Mouse (Mus musculus) brown adipose tissue, adult 24 weeks (tissue): ENCODE measurements around the gene Serpinf1. TPM values are rescaled to one million over a fixed set of nuclear protein-coding genes. Genes with fewer than 3 reads are reported as not detected.

Experiments
- H3K27ac ChIP-seq: fragments of 200-500 bp; replicated peaks from 2 replicates; pipeline ENCODE4 v1.5.1; 2012; ENCODE audit warnings: low read depth, mild to moderate bottlenecking, low read length
- H3K4me1 ChIP-seq: fragments of 200-500 bp; 2 replicates; pipeline ENCODE4 v1.6.1; 2012; ENCODE audit warnings: low read length, mixed read lengths; ENCODE audit not compliant: control insufficient read depth, insufficient read depth, insufficient read length
- H3K4me3 ChIP-seq: fragments of 200-500 bp; 2 replicates; pipeline ENCODE4 v1.5.1; 2012; ENCODE audit warnings: low read depth, mild to moderate bottlenecking, low read length, moderate library complexity; ENCODE audit not compliant: insufficient read depth
- polyA plus RNA-seq: library from polyadenylated mRNA; stranded (reverse); fragments of >200 nt; gene quantifications from 2 replicates; pipeline ENCODE4 v1.2.4, GENCODE M21; 2012; ENCODE audit not compliant: missing spikeins, insufficient read depth, insufficient read length

Gene Serpinf1
- polyA plus RNA-seq, 1 experiment = 102 TPM

DNA sequence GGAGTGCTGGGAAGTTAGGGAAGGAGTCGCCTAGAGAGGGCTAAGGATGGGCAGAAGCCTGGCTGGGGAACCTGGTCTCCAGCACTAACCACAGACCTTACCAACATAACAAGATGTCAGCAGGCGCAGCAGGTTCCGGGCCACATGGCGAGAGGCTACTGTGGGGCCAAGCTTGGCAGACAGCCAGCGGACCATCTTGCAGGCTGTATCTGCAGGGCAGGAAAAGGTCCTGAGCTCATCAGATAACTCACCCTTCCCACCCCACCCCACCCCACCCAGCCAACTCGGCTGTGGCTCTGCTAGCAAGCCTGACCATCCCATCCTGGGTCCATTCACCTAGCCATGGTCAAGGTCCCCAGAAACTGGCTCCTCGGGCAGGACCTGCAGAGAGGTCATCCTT is 27.2 kb upstream of the Serpinf1 start:
- Histone ChIP-seq H3K4me1 (peaks cover 8% of the 10 kb centered on the region), H3K27ac (no peak overlapping the region), H3K4me3 (no peak overlapping the region)

DNA sequence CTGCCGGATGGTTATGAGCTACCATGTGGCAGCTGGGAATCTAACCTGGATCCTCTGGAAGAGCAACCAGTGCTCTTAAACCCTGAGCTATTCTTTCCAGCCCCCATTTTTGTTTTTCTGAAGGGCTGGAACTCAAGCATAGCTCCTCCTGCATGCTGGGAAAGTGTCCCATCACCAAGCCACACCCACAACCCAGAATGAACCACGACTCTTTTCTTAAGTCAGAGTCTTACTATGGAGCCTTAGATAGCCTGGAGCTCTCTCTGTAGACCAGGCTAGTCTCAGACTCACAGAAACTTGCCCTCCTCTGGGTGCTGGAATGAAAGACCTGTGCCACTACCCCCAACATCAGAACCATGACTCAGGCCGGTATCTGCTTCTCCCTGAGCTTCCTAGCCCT is 26.1 kb upstream of the Serpinf1 start:
- H3K27ac ChIP-seq = no peak overlapping the region
- peaks cover 3% of the 10 kb centered on the region; the same call in 1 of the 2 replicates for H3K4me1 ChIP-seq
- no peak overlapping the region for H3K4me3 ChIP-seq

DNA sequence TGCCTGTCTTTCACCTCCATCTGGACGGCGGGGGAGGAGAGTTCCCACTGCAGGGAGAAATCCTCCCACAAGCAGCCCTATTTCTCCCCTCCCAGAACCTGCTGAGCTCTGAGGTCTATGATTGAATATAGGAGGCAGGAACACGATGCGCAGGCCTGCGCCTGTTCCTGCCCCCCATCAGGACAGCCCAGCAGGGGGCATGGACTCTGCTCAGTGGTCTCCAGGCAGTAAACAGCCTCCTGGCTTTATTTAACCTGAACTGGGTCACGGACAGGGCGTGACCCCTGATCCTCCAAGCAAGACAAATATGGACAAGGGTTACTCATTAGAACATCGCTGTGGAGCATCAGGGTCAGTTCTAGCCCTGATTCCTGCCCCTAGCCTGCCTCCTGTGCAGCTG is 21.2 kb upstream of the Serpinf1 start:
- no peak overlapping the region for H3K4me3 ChIP-seq
- H3K27ac ChIP-seq = no peak overlapping the region
- H3K4me1 ChIP-seq = no peaks in the 10 kb centered on the region

DNA sequence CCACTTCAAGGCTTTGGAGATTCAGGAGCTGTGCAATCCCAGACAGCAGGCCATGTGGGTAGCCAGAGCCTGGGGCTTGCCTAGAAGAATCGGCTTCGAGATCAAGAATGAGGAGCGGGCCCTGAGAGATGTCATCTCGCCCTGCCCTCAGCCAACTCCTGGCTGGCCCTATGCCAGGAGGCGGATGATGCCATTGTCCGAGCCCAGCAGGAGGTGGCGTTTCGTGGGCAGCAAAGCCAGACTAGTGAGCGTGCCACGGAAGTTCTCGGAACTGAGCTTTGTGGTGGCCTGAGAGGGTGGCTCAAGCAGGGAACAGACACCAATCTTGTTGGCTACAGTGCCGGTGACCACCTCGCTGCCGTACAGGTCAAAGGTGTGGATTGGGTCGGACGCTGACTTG is 19.1 kb upstream of the Serpinf1 start:
- no peaks in the 10 kb centered on the region; the same call in 1 of the 2 replicates for H3K4me1 ChIP-seq
- no peak overlapping the region for H3K4me3 ChIP-seq
- H3K27ac ChIP-seq = no peak overlapping the region

DNA sequence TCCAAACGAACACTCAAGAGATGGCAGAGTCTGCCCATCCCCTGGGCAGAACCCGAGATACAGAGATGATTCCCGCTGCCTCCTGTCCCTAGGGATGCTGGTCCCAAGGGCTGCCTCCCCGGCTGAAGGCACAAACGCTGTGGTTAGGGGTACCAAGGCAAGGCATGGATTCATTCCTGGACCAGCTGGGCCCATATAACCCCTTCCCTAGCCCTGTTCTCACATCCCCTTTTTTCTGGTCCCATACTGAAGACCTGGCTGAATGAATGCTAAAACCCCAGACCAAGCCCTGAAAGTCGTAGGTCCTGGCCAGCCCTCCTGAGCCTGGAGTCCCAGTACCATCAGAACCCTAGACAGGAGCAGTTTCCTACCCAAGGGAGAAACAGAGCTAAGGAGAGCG is 18.5 kb upstream of the Serpinf1 start:
- H3K27ac ChIP-seq = no peak overlapping the region
- H3K4me1 ChIP-seq = no peaks in the 10 kb centered on the region; the same call in 1 of the 2 replicates

DNA sequence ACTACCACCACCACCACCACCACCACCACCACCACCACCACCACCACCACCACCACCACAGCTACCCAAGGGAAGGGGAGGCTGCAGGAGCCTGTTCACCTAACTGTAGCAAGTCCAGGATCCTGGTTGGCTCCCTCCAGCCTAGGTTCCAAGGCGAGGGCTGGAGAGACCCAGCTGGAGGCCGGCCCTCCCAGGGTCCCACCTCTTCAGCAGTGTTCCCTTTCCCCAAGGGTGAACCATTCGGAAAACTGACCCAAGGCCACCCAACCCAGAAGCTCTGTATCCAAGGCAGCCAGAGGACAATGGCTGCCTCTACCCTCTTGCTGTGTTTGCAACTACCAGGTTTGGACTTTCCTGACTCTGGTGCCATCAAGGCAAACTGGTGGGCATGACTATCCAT is 17.4 kb upstream of the Serpinf1 start:
- H3K4me1 ChIP-seq = no peaks in the 10 kb centered on the region; the same call in 1 of the 2 replicates

More for the DNA sequence above, 18.5 kb upstream of the Serpinf1 start:
- H3K4me3 ChIP-seq = no peak overlapping the region

DNA sequence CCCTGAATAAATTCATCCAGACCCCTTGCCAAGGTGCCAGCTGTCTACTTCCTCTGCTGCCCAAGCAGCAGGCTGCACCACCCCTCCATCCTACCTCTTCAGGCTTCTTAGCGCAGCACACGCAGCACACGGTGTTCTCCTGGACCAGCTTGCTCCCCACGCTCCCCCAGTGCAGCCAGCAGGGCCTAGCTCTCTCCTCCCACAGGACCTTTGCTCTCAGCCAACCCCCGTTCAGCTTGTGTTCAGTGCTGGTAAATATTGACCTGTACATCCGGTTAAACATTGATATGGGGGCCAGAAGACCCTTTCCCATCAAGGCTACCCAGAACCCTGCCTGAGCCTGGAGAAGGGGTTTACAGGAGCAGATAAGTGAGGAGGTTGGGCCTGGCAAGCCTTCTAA is 16.9 kb upstream of the Serpinf1 start, which contains the start of gene Serpinf2:
TSS of gene Serpinf2 (minus strand) at position 229 of the 400 bp plus-strand sequence.
- Histone ChIP-seq H3K4me1 (no peaks in the 10 kb centered on the region; the same call in 1 of the 2 replicates), H3K4me3 (no peak within 1 kb of the TSS), H3K27ac (no peak within 1 kb of the TSS)

More for the DNA sequence above, 17.4 kb upstream of the Serpinf1 start:
- no peak overlapping the region for H3K4me3 ChIP-seq
- no peak overlapping the region for H3K27ac ChIP-seq

DNA sequence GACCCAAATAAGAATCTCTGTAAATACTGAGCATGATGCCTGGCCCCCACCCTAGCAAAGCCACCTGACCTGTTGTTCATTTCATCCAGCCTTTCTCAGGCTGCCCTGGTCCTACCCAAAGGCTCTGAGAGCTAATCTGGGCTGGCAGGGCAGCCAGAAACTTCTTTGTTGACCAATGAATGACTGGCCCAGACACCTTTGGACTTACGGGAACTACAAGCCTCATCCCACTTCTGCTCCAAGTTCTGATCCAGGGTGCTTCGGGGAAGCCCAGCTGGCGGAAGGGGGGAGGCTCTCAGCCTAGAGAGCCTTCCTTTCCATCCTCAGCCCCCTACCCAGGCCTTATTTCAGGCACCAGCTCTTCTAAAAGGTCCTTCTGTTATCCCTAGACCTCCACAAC is 16.3 kb upstream of the Serpinf1 start:
- no peaks in the 10 kb centered on the region; the same call in 1 of the 2 replicates for H3K4me1 ChIP-seq
- H3K4me3 ChIP-seq = no peak overlapping the region
- H3K27ac ChIP-seq = no peak overlapping the region

DNA sequence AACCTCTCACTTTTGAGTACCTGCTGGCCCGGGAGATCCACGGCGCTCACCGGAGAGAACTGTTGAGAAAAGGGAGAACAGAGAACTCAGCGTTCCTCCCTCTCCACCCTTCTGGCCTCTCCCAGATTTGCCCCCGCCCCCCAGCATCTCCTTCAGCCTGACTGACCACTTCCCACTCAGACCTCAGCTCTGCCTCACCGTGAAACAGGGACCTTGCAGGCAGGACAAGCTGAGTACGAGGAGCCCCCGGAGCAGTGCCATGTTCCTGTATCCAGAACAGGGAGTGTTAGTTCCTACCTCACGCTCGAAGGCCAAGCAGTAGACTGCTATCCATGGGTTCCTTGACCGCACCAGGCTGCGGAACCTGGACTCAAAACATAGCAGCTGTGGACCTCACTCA is 15.7 kb upstream of the Serpinf1 start:
- Histone ChIP-seq H3K27ac (no peak overlapping the region), H3K4me3 (no peak overlapping the region), H3K4me1 (no peaks in the 10 kb centered on the region; the same call in 1 of the 2 replicates)

DNA sequence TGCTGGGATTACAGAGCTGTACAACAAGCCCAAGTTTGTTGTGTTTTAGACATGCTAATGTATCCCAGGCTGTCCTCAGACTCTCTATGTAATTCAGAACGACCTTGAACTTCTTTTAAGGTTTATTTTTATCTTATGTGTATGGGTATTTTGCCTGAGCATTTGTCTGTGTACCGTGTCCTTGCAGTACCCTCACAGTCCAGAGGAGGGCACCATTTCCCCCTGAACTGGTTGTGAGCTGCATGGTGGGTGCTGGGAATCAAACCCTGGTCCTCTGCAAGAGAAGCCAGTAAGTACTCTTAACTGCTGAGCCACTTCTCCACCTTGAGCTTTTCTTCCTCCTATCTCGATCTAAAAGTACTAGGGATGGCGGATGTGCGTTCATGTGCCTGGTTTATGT is 11.6 kb upstream of the Serpinf1 start:
- H3K27ac ChIP-seq = no peak overlapping the region
- H3K4me1 ChIP-seq = no peaks in the 10 kb centered on the region; the same call in 1 of the 2 replicates
- no peak overlapping the region for H3K4me3 ChIP-seq

DNA sequence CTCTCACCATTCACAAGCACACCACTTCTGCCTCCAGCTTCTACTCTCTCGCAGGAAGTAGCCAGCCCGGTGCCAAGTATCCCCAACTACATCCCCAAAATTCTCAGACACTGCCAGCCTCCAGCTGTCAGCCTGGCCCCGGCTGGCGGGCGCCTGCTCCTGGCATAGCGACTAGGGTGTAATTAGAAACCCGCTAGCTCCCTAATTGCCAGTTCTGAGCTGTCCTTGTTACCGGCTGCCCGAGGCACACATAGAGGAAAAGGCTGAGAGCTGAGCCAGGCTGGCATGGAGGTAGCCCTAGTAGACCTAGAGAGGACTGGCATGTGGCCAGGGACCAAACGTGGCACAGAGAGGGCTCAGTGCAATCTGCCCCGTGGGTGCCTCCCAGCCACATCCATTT is 8.8 kb upstream of the Serpinf1 start:
- Histone ChIP-seq H3K4me3 (no peak overlapping the region), H3K4me1 (no peaks in the 10 kb centered on the region), H3K27ac (no peak overlapping the region)

DNA sequence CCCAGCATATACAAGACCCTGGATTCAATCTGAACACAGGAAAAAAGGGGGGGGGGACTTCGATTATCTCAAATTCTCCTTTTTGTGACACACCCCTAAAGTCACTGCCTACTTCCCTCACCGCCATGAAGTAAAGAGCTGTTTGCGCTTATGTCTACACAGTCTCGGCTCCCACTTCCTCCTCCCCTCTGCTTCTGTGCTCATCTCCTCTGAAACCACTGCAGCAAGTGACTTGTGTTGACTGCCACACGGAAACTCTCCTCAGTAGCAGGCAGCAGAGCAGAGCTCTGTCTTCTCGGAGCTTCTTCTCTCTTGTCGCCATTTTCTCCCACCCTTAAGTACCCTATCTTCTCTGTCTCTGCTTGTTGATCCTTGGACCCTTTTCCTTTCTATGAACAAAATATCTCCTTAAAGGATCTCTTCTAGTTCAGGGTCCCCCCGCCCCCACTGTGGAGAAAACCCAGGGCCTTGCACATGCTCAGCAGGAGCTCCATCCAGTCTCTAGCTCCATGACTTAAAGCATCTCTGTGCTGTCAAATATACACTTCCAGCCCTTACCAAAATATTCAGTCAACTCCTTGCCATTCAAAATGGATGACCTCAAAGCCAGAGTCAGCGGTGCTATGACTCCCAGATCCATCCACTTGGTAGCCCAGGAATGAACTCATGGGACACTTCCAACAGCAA is 6.7 kb upstream of the Serpinf1 start:
- peak overlapping the region; percentile 40; the same call in 1 of the 2 replicates for H3K27ac ChIP-seq

DNA sequence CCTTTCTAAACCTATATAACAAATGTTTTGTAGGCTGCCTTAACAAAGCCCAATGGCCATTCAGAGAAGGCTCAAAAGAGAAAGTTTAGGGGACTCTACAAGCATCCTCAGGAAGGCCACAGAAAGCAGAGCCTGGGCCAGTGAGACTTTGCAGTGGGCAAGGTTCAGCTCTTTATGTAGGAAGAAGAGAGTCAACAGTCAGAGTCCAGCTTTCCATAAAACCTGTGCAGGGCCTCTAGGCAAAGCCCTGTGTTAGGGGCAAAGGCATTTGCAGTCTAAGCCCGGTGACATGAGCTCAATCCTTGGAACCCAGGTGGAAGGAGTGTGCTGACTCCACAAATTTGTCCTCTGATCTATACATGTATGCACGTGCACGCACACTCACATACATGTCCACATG is 2.0 kb upstream of the Serpinf1 start:
- H3K4me1 ChIP-seq = no peaks in the 10 kb centered on the region
- H3K27ac ChIP-seq = no peak overlapping the region
- no peak overlapping the region for H3K4me3 ChIP-seq

More for the DNA sequence above, 6.7 kb upstream of the Serpinf1 start:
- no peaks in the 10 kb centered on the region for H3K4me1 ChIP-seq
- H3K4me3 ChIP-seq = no peak overlapping the region

DNA sequence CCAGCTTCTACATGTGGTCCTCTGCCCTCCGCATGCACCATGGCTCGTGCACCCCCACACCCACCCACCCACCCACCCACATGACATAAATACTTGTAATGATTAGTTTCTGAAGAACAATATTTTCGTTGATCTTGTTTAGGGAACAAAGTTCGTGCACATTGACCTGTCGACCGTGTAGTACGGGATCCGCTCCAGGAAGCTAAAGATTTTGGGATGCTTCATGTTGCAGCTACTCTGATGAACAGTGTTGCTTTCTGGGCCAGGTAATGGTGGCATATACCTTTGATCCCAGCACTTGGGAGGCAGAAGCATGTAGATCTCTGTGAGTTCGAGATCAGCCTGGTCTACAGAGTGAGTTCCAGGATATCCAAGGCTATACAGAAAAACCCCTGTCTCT is 1.5 kb upstream of the Serpinf1 start:
- Histone ChIP-seq H3K27ac (no peak overlapping the region), H3K4me1 (no peaks in the 10 kb centered on the region), H3K4me3 (no peak overlapping the region)

DNA sequence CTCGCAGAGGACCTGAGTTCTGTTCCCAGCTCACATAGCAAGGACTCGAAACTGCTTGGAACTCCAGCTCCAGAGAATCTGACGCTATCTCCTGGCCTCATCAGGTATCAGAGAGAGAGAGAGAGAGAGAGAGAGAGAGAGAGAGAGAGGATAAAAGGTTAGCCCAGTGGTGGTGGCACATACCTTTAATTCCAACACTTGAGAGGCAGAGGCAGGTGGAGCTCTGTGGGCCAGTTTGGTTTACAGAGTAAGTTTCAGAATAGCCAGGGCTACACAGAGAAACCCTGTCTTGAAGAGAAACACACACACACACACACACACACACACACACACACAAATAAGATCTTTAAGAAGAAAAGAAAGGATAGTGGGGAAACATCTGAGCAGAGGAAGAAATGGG is 590 bp upstream of the Serpinf1 start:
- H3K27ac ChIP-seq = no peak overlapping the region
- no peaks in the 10 kb centered on the region for H3K4me1 ChIP-seq
- no peak overlapping the region for H3K4me3 ChIP-seq

DNA sequence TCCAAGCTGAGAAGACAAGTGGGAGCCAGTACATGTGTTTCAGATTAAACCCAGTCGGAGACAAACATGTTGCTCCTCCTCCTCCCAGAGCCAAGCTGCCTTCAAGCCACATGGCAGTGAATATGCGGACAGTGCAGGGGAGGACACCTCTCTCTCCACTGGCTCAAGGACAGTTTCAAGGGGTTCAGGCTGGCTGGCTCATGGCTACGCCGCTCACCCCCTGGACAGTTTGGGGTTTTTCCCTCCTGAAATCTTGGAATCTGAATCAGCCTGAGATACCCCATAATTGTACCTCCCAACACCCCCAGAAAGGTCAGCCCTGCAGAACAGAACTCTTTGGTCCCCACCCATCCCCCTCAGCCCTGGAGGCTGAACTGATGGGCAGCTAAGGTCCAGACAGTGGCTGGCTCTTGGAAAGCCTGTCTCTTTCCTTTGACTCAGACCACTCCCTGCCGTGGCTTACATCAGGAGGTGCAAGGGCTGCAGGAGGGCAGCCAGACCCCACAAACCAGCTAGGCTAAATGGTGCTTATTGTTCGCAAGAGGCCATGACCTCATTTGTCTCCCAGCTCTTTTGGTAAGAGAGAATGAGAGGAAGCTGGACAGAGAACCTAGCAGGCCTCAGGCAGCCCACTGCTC is 1.0 kb downstream of the Serpinf1 start:
- Histone ChIP-seq H3K4me3 (peak overlapping the region; percentile 44), H3K27ac (peak overlapping the region; percentile 7; the same call in 1 of the 2 replicates)

More for the DNA sequence above, 1.0 kb downstream of the Serpinf1 start:
- H3K4me1 ChIP-seq = no peaks in the 10 kb centered on the region
